Mouse (Mus musculus) lung, embryonic 15.5 days (tissue): ENCODE measurements around the gene Adgrb2. TPM values are rescaled to one million over a fixed set of nuclear protein-coding genes. Genes with fewer than 3 reads are reported as not detected.

Source experiments
- ATAC-seq: fragments of 200-750 bp; cut with Nextera tagmentation; 2 replicates; pipeline ENCODE4 v1.8.0; 2017; ENCODE audit warnings: moderate number of reproducible peaks, borderline replicate concordance; ENCODE audit not compliant: low FRiP score, low TSS enrichment; ENCODE audit errors: extremely low read depth
- H3K27ac ChIP-seq: fragments of 300-500 bp; sonication (generic); 2 replicates; pipeline ENCODE4 v1.5.1; 2015; ENCODE audit warnings: moderate library complexity, mild to moderate bottlenecking, inconsistent platforms
- H3K27me3 ChIP-seq: fragments of 300-500 bp; sonication (generic); 2 replicates; pipeline ENCODE4 v1.6.1; 2015; ENCODE audit warnings: inconsistent platforms
- H3K36me3 ChIP-seq: fragments of 300-500 bp; sonication (generic); 2 replicates; pipeline ENCODE4 v1.6.1; 2015; ENCODE audit warnings: inconsistent platforms
- H3K4me1 ChIP-seq: fragments of 300-500 bp; sonication (generic); 2 replicates; pipeline ENCODE4 v1.6.1; 2015; ENCODE audit warnings: inconsistent platforms
- H3K4me2 ChIP-seq: fragments of 300-500 bp; sonication (generic); 2 replicates; pipeline ENCODE4 v1.6.1; 2015; ENCODE audit warnings: inconsistent platforms, mild to moderate bottlenecking, moderate library complexity
- H3K4me3 ChIP-seq: fragments of 300-500 bp; sonication (generic); 2 replicates; pipeline ENCODE4 v1.5.1; 2015; ENCODE audit warnings: mild to moderate bottlenecking, inconsistent platforms
- H3K9ac ChIP-seq: fragments of 300-500 bp; sonication (generic); 2 replicates; pipeline ENCODE4 v1.6.1; 2015; ENCODE audit warnings: inconsistent platforms
- H3K9me3 ChIP-seq: fragments of 300-500 bp; sonication (generic); 2 replicates; pipeline ENCODE4 v1.6.1; 2016; ENCODE audit warnings: inconsistent platforms
- WGBS: fragments of 180-500 bp; shearing (Covaris S2); methylation state at CpG from one replicate; pipeline ENCODE4 v1.1.7; 2015; 5-methylcytosine and 5-hydroxymethylcytosine counted together
- polyA plus RNA-seq: library from polyadenylated mRNA; unstranded; fragments of >200 nt; fragmentation: Nextera tagmentation; extraction: Ambion mirVana; gene quantifications from 2 replicates; pipeline ENCODE4 v1.2.1, GENCODE M21; 2015

Gene Adgrb2
- polyA plus RNA-seq, 1 experiment from 2014 or later: 1.6 TPM

- ATAC-seq: no peak
- no peaks in the 10 kb centered on the region for H3K36me3 ChIP-seq
- H3K4me3 ChIP-seq: no peak overlapping the region
- H3K27ac ChIP-seq: no peak overlapping the region
- 0 out of 2 replicates have a peak, but pooled peaks cover 5% of the 10 kb centered on the region for H3K4me1 ChIP-seq
- WGBS: 54% methylated on average over 9 of the region's 9 CpGs
- peaks cover 30% of the 10 kb centered on the region for H3K27me3 ChIP-seq
- no peak overlapping the region for H3K9ac ChIP-seq
- H3K4me2 ChIP-seq: no peak overlapping the region
- no peaks in the 10 kb centered on the region for H3K9me3 ChIP-seq
Measured at GRCm38 (mm10) chr4:129974285-129974684, 10.4 kb upstream of the Adgrb2 start.

- H3K36me3 ChIP-seq: no peaks in the 10 kb centered on the region
- no peaks in the 10 kb centered on the region for H3K9me3 ChIP-seq
- WGBS: 47% methylated on average over 4 of the region's 4 CpGs
- H3K27me3 ChIP-seq: peaks cover 43% of the 10 kb centered on the region
- H3K9ac ChIP-seq: no peak overlapping the region
- H3K27ac ChIP-seq: no peak overlapping the region
- H3K4me2 ChIP-seq: no peak overlapping the region
- no peaks in the 10 kb centered on the region for H3K4me1 ChIP-seq
- H3K4me3 ChIP-seq: no peak overlapping the region
- no peak for ATAC-seq
Measured at GRCm38 (mm10) chr4:129977256-129977655, 7.4 kb upstream of the Adgrb2 start.

GRCm38 (mm10) chr4:129978227-129978626, 6.4 kb upstream of the Adgrb2 start:
- WGBS: 67% methylated on average over 4 of the region's 4 CpGs

GRCm38 (mm10) chr4:129978930-129979329, 5.7 kb upstream of the Adgrb2 start:
- no peak for ATAC-seq
- no peaks in the 10 kb centered on the region for H3K36me3 ChIP-seq
- 51% methylated on average over 4 of the region's 4 CpGs for WGBS
- H3K4me3 ChIP-seq: no peak overlapping the region
- no peak overlapping the region for H3K9ac ChIP-seq
- H3K4me1 ChIP-seq: peaks cover 5% of the 10 kb centered on the region
- H3K27ac ChIP-seq: no peak overlapping the region
- no peaks in the 10 kb centered on the region for H3K9me3 ChIP-seq
- H3K4me2 ChIP-seq: no peak overlapping the region
- peaks cover 45% of the 10 kb centered on the region for H3K27me3 ChIP-seq

More at GRCm38 (mm10) chr4:129978227-129978626, 6.4 kb upstream of the Adgrb2 start:
- no peak for ATAC-seq
- Histone ChIP-seq H3K4me2 (no peak overlapping the region), H3K9ac (no peak overlapping the region), H3K27ac (no peak overlapping the region), H3K4me1 (no peaks in the 10 kb centered on the region), H3K4me3 (no peak overlapping the region), H3K9me3 (no peaks in the 10 kb centered on the region), H3K36me3 (no peaks in the 10 kb centered on the region), H3K27me3 (peaks cover 45% of the 10 kb centered on the region)

- H3K27ac ChIP-seq: no peak overlapping the region
- H3K9ac ChIP-seq: no peak overlapping the region
- peaks cover 60% of the 10 kb centered on the region for H3K27me3 ChIP-seq
- 68% methylated on average over 11 of the region's 11 CpGs for WGBS
- no peak overlapping the region for H3K4me3 ChIP-seq
- no peaks in the 10 kb centered on the region for H3K9me3 ChIP-seq
- no peak for ATAC-seq
- H3K4me2 ChIP-seq: no peak overlapping the region
- H3K36me3 ChIP-seq: no peaks in the 10 kb centered on the region
- peaks cover 26% of the 10 kb centered on the region for H3K4me1 ChIP-seq
Measured at GRCm38 (mm10) chr4:129981657-129982056, 3.0 kb upstream of the Adgrb2 start.

- no peaks in the 10 kb centered on the region for H3K36me3 ChIP-seq
- H3K9me3 ChIP-seq: no peaks in the 10 kb centered on the region
- H3K27ac ChIP-seq: no peak overlapping the region
- no peak for ATAC-seq
- whole genome bisulfite sequencing: 23% methylated on average over 5 of the region's 5 CpGs
- peaks cover 36% of the 10 kb centered on the region for H3K4me1 ChIP-seq
- H3K9ac ChIP-seq: no peak overlapping the region
- H3K4me3 ChIP-seq: no peak overlapping the region
- H3K27me3 ChIP-seq: peaks cover 74% of the 10 kb centered on the region
- no peak overlapping the region for H3K4me2 ChIP-seq
Measured at GRCm38 (mm10) chr4:129983046-129983445, 1.6 kb upstream of the Adgrb2 start.

GRCm38 (mm10) chr4:129983764-129984420, 778 bp upstream of the Adgrb2 start:
- ATAC-seq: no peak

GRCm38 (mm10) chr4:129985161-129985670, 546 bp downstream of the Adgrb2 start:
- Histone ChIP-seq H3K4me3 (peak overlapping the region; percentile 56), H3K36me3 (no peaks in the 10 kb centered on the region), H3K4me1 (peaks cover 39% of the 10 kb centered on the region), H3K27ac (no peak overlapping the region), H3K4me2 (peak overlapping the region; percentile 97), H3K27me3 (peaks cover 93% of the 10 kb centered on the region), H3K9ac (peak overlapping the region; percentile 56), H3K9me3 (no peaks in the 10 kb centered on the region)
- 2% methylated on average over 38 of the region's 48 CpGs for WGBS
- ATAC-seq: 0 out of 2 replicates have a peak, but pooled peaks have one; percentile 32

More at GRCm38 (mm10) chr4:129983764-129984420, 778 bp upstream of the Adgrb2 start:
- Histone ChIP-seq H3K27me3 (peaks cover 82% of the 10 kb centered on the region), H3K36me3 (no peaks in the 10 kb centered on the region), H3K4me2 (peak overlapping the region; percentile 97), H3K4me3 (peak overlapping the region; percentile 56), H3K27ac (no peak overlapping the region), H3K9me3 (no peaks in the 10 kb centered on the region), H3K4me1 (peaks cover 39% of the 10 kb centered on the region), H3K9ac (no peak overlapping the region)
- 2% methylated on average over 15 of the region's 15 CpGs for WGBS

- H3K27me3 ChIP-seq: peaks cover 88% of the 10 kb centered on the region
- ATAC-seq: no peak
- no peaks in the 10 kb centered on the region for H3K36me3 ChIP-seq
- H3K4me1 ChIP-seq: peaks cover 39% of the 10 kb centered on the region
- no peak overlapping the region for H3K27ac ChIP-seq
- 1% methylated on average over 58 of the region's 58 CpGs for WGBS
- H3K9ac ChIP-seq: peak overlapping the region; percentile 56
- peak overlapping the region; percentile 97 for H3K4me2 ChIP-seq
- no peaks in the 10 kb centered on the region for H3K9me3 ChIP-seq
- H3K4me3 ChIP-seq: peak overlapping the region; percentile 56
Measured at GRCm38 (mm10) chr4:129985671-129986441, 1.2 kb downstream of the Adgrb2 start.

- peak; percentile 44; the same call in 1 of the 2 replicates for ATAC-seq
- peak overlapping the region; percentile 92 for H3K4me2 ChIP-seq
- peak overlapping the region; percentile 40 for H3K9ac ChIP-seq
- no peaks in the 10 kb centered on the region for H3K36me3 ChIP-seq
- H3K4me1 ChIP-seq: peaks cover 39% of the 10 kb centered on the region
- no peaks in the 10 kb centered on the region for H3K9me3 ChIP-seq
- H3K27me3 ChIP-seq: peaks cover 67% of the 10 kb centered on the region
- H3K4me3 ChIP-seq: peak overlapping the region; percentile 50
- no peak overlapping the region for H3K27ac ChIP-seq
- 1% methylated on average over 48 of the region's 53 CpGs for WGBS
Measured at GRCm38 (mm10) chr4:129987825-129988504, 3.3 kb downstream of the Adgrb2 start.

GRCm38 (mm10) chr4:129989925-129990324, 5.3 kb downstream of the Adgrb2 start:
- Histone ChIP-seq H3K4me3 (no peak overlapping the region), H3K27ac (no peak overlapping the region), H3K4me1 (peaks cover 29% of the 10 kb centered on the region), H3K9me3 (no peaks in the 10 kb centered on the region), H3K36me3 (no peaks in the 10 kb centered on the region), H3K27me3 (peaks cover 50% of the 10 kb centered on the region), H3K4me2 (no peak overlapping the region), H3K9ac (no peak overlapping the region)
- WGBS: 78% methylated on average over 4 of the region's 4 CpGs
- no peak for ATAC-seq
